Mouse (Mus musculus) lung, adult 2 months (tissue): ENCODE results near the gene Il10ra.

ENCODE experiments used
- CTCF ChIP-seq: fragments of 200-500 bp; IDR thresholded peaks from 2 replicates; pipeline ENCODE4 v1.5.1; 2011; ENCODE audit warnings: mild to moderate bottlenecking, low read length, control low read depth; ENCODE audit not compliant: insufficient read depth
- POLR2A ChIP-seq: fragments of 200-500 bp; IDR thresholded peaks from 2 replicates; pipeline ENCODE4 v1.6.1; 2011; ENCODE audit warnings: low read depth, mild to moderate bottlenecking, control low read depth, low read length, borderline replicate concordance; ENCODE audit errors: extremely low read depth

GRCm38 (mm10) chr9:45300422-45301104 is 31.6 kb upstream of the Il10ra start:
- peak; percentile 79; the same call in 1 of the 2 replicates for TF ChIP-seq POLR2A
- peak; percentile 86 for TF ChIP-seq CTCF
